Mouse (Mus musculus) liver, postnatal 0 days (tissue): ENCODE results near the gene Wasl. TPM values are rescaled to one million over a fixed set of nuclear protein-coding genes. Genes with fewer than 3 reads are reported as not detected.

Experiments
- ATAC-seq: fragments of 200-750 bp; cut with Nextera tagmentation; 2 replicates; pipeline ENCODE4 v1.8.0; 2017; ENCODE audit warnings: mild to moderate bottlenecking, moderate library complexity
- DNase-seq: peaks from one replicate; pipeline ENCODE4 v3.0.0-alpha.2; 2016
- H3K27ac ChIP-seq: fragments of 300-500 bp; sonication (generic); 2 replicates; pipeline ENCODE4 v1.5.1; 2014; ENCODE audit warnings: antibody characterized with exemption, moderate library complexity, mild to moderate bottlenecking, low read depth
- H3K27me3 ChIP-seq: fragments of 300-500 bp; sonication (generic); 2 replicates; pipeline ENCODE4 v1.6.1; 2014; ENCODE audit warnings: low read length, control low read depth, mixed read lengths; ENCODE audit not compliant: insufficient read depth
- H3K36me3 ChIP-seq: fragments of 300-500 bp; sonication (generic); replicated peaks from 2 replicates; pipeline ENCODE4 v1.6.1; 2014; ENCODE audit warnings: mild to moderate bottlenecking, control low read depth, low read length, moderate library complexity, mixed read lengths; ENCODE audit not compliant: insufficient read depth
- H3K4me1 ChIP-seq: fragments of 300-500 bp; sonication (generic); 2 replicates; pipeline ENCODE4 v1.6.1; 2014; ENCODE audit warnings: antibody characterized with exemption, mild to moderate bottlenecking, control low read depth; ENCODE audit not compliant: insufficient read depth
- H3K4me2 ChIP-seq: fragments of 300-500 bp; sonication (generic); 2 replicates; pipeline ENCODE4 v1.6.1; 2014; ENCODE audit warnings: low read depth, mild to moderate bottlenecking, low read length, moderate library complexity, mixed read lengths
- H3K4me3 ChIP-seq: fragments of 300-500 bp; sonication (generic); 2 replicates; pipeline ENCODE4 v1.5.1; 2014; ENCODE audit warnings: low read depth, low read length
- H3K9ac ChIP-seq: fragments of 300-500 bp; sonication (generic); replicated peaks from 2 replicates; pipeline ENCODE4 v1.6.1; 2014; ENCODE audit warnings: mild to moderate bottlenecking, moderate library complexity
- H3K9me3 ChIP-seq: fragments of 300-500 bp; sonication (generic); 2 replicates; pipeline ENCODE4 v1.6.1; 2016; ENCODE audit warnings: mild to moderate bottlenecking, control low read depth, low read length, mixed read lengths
- CTCF ChIP-seq: sonication (generic); IDR thresholded peaks from 2 replicates; pipeline ENCODE4 v1.5.1; 2016; ENCODE audit warnings: antibody characterized with exemption, low read depth
- EP300 ChIP-seq: IDR thresholded peaks from 2 replicates; pipeline ENCODE4 v1.6.1; 2016; ENCODE audit warnings: antibody characterized with exemption, low read depth, mild to moderate bottlenecking
- WGBS: fragments of 180-500 bp; shearing (Covaris S2); extraction: QIAGEN DNeasy Blood & Tissue Kit; methylation state at CpG from one replicate; pipeline ENCODE4 v1.1.7; 2014; ENCODE audit not compliant: insufficient replicate concordance; 5-methylcytosine and 5-hydroxymethylcytosine counted together
- polyA plus RNA-seq: library from polyadenylated mRNA; unstranded; fragments of >200 nt; fragmentation: Nextera tagmentation; extraction: Ambion mirVana; gene quantifications from 2 replicates; pipeline ENCODE4 v1.2.1, GENCODE M21; 2015

Wasl gene
- polyA plus RNA-seq, 1 experiment from 2014 or later = 44.2 TPM

DNA sequence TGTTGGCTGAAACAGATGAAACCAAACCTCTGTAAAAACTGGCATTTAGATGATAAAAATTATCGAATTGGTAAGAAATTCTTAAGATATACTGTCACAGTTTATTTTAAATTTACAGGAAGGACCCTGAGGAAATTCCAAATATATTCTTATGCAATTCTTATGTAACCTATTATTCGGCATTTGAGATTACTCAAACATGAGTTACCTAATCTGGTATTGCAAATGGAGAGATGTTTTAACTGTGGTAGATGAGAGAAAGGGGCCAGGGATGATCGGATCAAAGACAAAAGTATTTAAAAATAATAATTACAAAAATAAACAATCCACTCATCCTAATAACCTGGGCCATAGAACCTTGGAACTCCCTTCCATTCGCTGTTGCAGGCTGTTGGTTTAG is 54.5 kb downstream of the Wasl start:
- Histone ChIP-seq H3K27ac (no peak overlapping the region), H3K4me1 (no peaks in the 10 kb centered on the region), H3K36me3 (peaks cover 22% of the 10 kb centered on the region), H3K4me2 (no peak overlapping the region), H3K27me3 (no peaks in the 10 kb centered on the region), H3K9ac (no peak overlapping the region), H3K4me3 (no peak overlapping the region), H3K9me3 (no peaks in the 10 kb centered on the region)
- TF ChIP-seq CTCF (no peak), EP300 (no peak)
- WGBS = 76% methylated on average over 4 of the region's 4 CpGs
- ATAC-seq (no peak), DNase-seq (no peak)

DNA sequence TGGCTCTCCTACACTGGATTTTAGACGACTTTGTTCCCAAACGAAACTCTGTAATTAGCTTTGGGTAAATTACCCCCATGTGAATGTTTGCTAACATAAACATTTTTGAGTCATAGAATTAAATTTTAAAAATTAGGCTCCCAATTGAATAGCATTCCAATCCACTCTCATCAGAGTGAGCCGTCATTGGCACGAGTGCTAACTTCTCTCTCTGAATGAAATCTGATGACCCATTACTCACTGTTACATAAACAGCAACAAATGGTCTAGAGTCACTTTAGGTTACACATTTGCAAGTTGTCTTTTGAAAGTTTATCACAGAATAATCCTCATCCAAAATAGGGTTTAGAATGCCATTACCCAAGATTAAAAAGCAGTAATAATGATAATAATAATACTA is 55.3 kb downstream of the Wasl start:
- no peak for TF ChIP-seq EP300
- no peak for TF ChIP-seq CTCF
- no peaks in the 10 kb centered on the region for H3K4me1 ChIP-seq
- H3K36me3 ChIP-seq = peaks cover 13% of the 10 kb centered on the region
- no peaks in the 10 kb centered on the region for H3K9me3 ChIP-seq
- 73% methylated on average over 4 of the region's 4 CpGs for WGBS
- no peak overlapping the region for H3K4me3 ChIP-seq
- no peak overlapping the region for H3K4me2 ChIP-seq
- DNase-seq (no peak), ATAC-seq (no peak)
- no peak overlapping the region for H3K27ac ChIP-seq
- no peak overlapping the region for H3K9ac ChIP-seq
- H3K27me3 ChIP-seq = no peaks in the 10 kb centered on the region

- H3K27ac ChIP-seq = no peak overlapping the region
- H3K4me3 ChIP-seq = no peak overlapping the region
- H3K9me3 ChIP-seq = no peaks in the 10 kb centered on the region
- no peak overlapping the region for H3K9ac ChIP-seq
- 83% methylated on average over 3 of the region's 3 CpGs for WGBS
- no peak overlapping the region for H3K4me2 ChIP-seq
- H3K4me1 ChIP-seq = no peaks in the 10 kb centered on the region
- no peak for TF ChIP-seq EP300
- no peak for TF ChIP-seq CTCF
- H3K36me3 ChIP-seq = 0 out of 2 replicates have a peak, but pooled peaks cover 6% of the 10 kb centered on the region
- DNase-seq (no peak), ATAC-seq (no peak)
- no peaks in the 10 kb centered on the region for H3K27me3 ChIP-seq
Measured at GRCm38 (mm10) chr6:24608682-24609081, 56.1 kb downstream of the Wasl start.

- Histone ChIP-seq H3K4me1 (peaks cover 2% of the 10 kb centered on the region), H3K27ac (no peak overlapping the region), H3K27me3 (no peaks in the 10 kb centered on the region), H3K36me3 (0 out of 2 replicates have a peak, but pooled peaks cover 2% of the 10 kb centered on the region), H3K4me3 (no peak overlapping the region), H3K4me2 (no peak overlapping the region), H3K9me3 (no peaks in the 10 kb centered on the region), H3K9ac (no peak overlapping the region)
- TF ChIP-seq CTCF (no peak), EP300 (no peak)
- 76% methylated on average over 4 of the region's 4 CpGs for WGBS
- ATAC-seq (no peak), DNase-seq (no peak)
Measured at GRCm38 (mm10) chr6:24608129-24608528, 56.7 kb downstream of the Wasl start.

GRCm38 (mm10) chr6:24607531-24607930 is 57.3 kb downstream of the Wasl start:
- no peak for ATAC-seq
- no peak overlapping the region for H3K4me3 ChIP-seq
- no peak for TF ChIP-seq EP300
- TF ChIP-seq CTCF = no peak
- H3K4me1 ChIP-seq = peaks cover 7% of the 10 kb centered on the region
- H3K36me3 ChIP-seq = no peaks in the 10 kb centered on the region
- 88% methylated on average over 15 of the region's 15 CpGs for WGBS
- no peaks in the 10 kb centered on the region for H3K27me3 ChIP-seq
- H3K9me3 ChIP-seq = no peaks in the 10 kb centered on the region
- H3K27ac ChIP-seq = no peak overlapping the region
- H3K9ac ChIP-seq = no peak overlapping the region
- no peak overlapping the region for H3K4me2 ChIP-seq
- DNase-seq = no peak

GRCm38 (mm10) chr6:24606512-24606911 is 58.3 kb downstream of the Wasl start:
- H3K4me3 ChIP-seq = no peak overlapping the region
- H3K27me3 ChIP-seq = no peaks in the 10 kb centered on the region
- DNase-seq = no peak
- H3K27ac ChIP-seq = no peak overlapping the region
- ATAC-seq = no peak
- no peak overlapping the region for H3K4me2 ChIP-seq
- no peaks in the 10 kb centered on the region for H3K36me3 ChIP-seq
- TF ChIP-seq CTCF (no peak), EP300 (no peak)
- no peak overlapping the region for H3K9ac ChIP-seq
- no peaks in the 10 kb centered on the region for H3K9me3 ChIP-seq
- peaks cover 15% of the 10 kb centered on the region for H3K4me1 ChIP-seq
- WGBS = 70% methylated on average over 10 of the region's 10 CpGs

GRCm38 (mm10) chr6:24605631-24606030 is 59.2 kb downstream of the Wasl start:
- no peak overlapping the region for H3K4me2 ChIP-seq
- no peaks in the 10 kb centered on the region for H3K36me3 ChIP-seq
- H3K9ac ChIP-seq = no peak overlapping the region
- no peak for DNase-seq
- no peaks in the 10 kb centered on the region for H3K9me3 ChIP-seq
- no peak overlapping the region for H3K27ac ChIP-seq
- no peaks in the 10 kb centered on the region for H3K27me3 ChIP-seq
- ATAC-seq = no peak
- peaks cover 17% of the 10 kb centered on the region for H3K4me1 ChIP-seq
- H3K4me3 ChIP-seq = no peak overlapping the region
- TF ChIP-seq EP300 (no peak), CTCF (no peak)
- WGBS = 85% methylated on average over 8 of the region's 8 CpGs
